Mouse (Mus musculus) liver, postnatal 0 days (tissue): ENCODE measurements around the gene Gm36176. TPM values are rescaled to one million over a fixed set of nuclear protein-coding genes. Genes with fewer than 3 reads are reported as not detected.

Source experiments
- ATAC-seq: fragments of 200-750 bp; cut with Nextera tagmentation; 2 replicates; pipeline ENCODE4 v1.8.0; 2017; ENCODE audit warnings: mild to moderate bottlenecking, moderate library complexity
- DNase-seq: peaks from one replicate; pipeline ENCODE4 v3.0.0-alpha.2; 2016
- H3K27ac ChIP-seq: fragments of 300-500 bp; sonication (generic); 2 replicates; pipeline ENCODE4 v1.5.1; 2014; ENCODE audit warnings: antibody characterized with exemption, moderate library complexity, mild to moderate bottlenecking, low read depth
- H3K27me3 ChIP-seq: fragments of 300-500 bp; sonication (generic); 2 replicates; pipeline ENCODE4 v1.6.1; 2014; ENCODE audit warnings: low read length, control low read depth, mixed read lengths; ENCODE audit not compliant: insufficient read depth
- H3K36me3 ChIP-seq: fragments of 300-500 bp; sonication (generic); replicated peaks from 2 replicates; pipeline ENCODE4 v1.6.1; 2014; ENCODE audit warnings: mild to moderate bottlenecking, control low read depth, low read length, moderate library complexity, mixed read lengths; ENCODE audit not compliant: insufficient read depth
- H3K4me1 ChIP-seq: fragments of 300-500 bp; sonication (generic); 2 replicates; pipeline ENCODE4 v1.6.1; 2014; ENCODE audit warnings: antibody characterized with exemption, mild to moderate bottlenecking, control low read depth; ENCODE audit not compliant: insufficient read depth
- H3K4me2 ChIP-seq: fragments of 300-500 bp; sonication (generic); 2 replicates; pipeline ENCODE4 v1.6.1; 2014; ENCODE audit warnings: low read depth, mild to moderate bottlenecking, low read length, moderate library complexity, mixed read lengths
- H3K4me3 ChIP-seq: fragments of 300-500 bp; sonication (generic); 2 replicates; pipeline ENCODE4 v1.5.1; 2014; ENCODE audit warnings: low read depth, low read length
- H3K9ac ChIP-seq: fragments of 300-500 bp; sonication (generic); replicated peaks from 2 replicates; pipeline ENCODE4 v1.6.1; 2014; ENCODE audit warnings: mild to moderate bottlenecking, moderate library complexity
- H3K9me3 ChIP-seq: fragments of 300-500 bp; sonication (generic); 2 replicates; pipeline ENCODE4 v1.6.1; 2016; ENCODE audit warnings: mild to moderate bottlenecking, control low read depth, low read length, mixed read lengths
- CTCF ChIP-seq: sonication (generic); IDR thresholded peaks from 2 replicates; pipeline ENCODE4 v1.5.1; 2016; ENCODE audit warnings: antibody characterized with exemption, low read depth
- EP300 ChIP-seq: IDR thresholded peaks from 2 replicates; pipeline ENCODE4 v1.6.1; 2016; ENCODE audit warnings: antibody characterized with exemption, low read depth, mild to moderate bottlenecking
- WGBS: fragments of 180-500 bp; shearing (Covaris S2); extraction: QIAGEN DNeasy Blood & Tissue Kit; methylation state at CpG from one replicate; pipeline ENCODE4 v1.1.7; 2014; ENCODE audit not compliant: insufficient replicate concordance; 5-methylcytosine and 5-hydroxymethylcytosine counted together
- polyA plus RNA-seq: library from polyadenylated mRNA; unstranded; fragments of >200 nt; fragmentation: Nextera tagmentation; extraction: Ambion mirVana; gene quantifications from 2 replicates; pipeline ENCODE4 v1.2.1, GENCODE M21; 2015

The Gm36176 gene
- polyA plus RNA-seq, 1 experiment from 2014 or later = not detected

GRCm38 (mm10) chr10:77869651-77870050 is 23.0 kb downstream of the Gm36176 start:
- H3K36me3 ChIP-seq = no peaks in the 10 kb centered on the region
- H3K4me2 ChIP-seq = no peak overlapping the region
- no peak overlapping the region for H3K4me3 ChIP-seq
- H3K27ac ChIP-seq = no peak overlapping the region
- 75% methylated on average over 7 of the region's 7 CpGs for WGBS
- H3K27me3 ChIP-seq = no peaks in the 10 kb centered on the region
- no peaks in the 10 kb centered on the region for H3K4me1 ChIP-seq
- TF ChIP-seq CTCF = no peak
- no peak for TF ChIP-seq EP300
- no peak overlapping the region for H3K9ac ChIP-seq
- ATAC-seq = no peak
- no peaks in the 10 kb centered on the region for H3K9me3 ChIP-seq
- no peak for DNase-seq

GRCm38 (mm10) chr10:77878985-77879384 is 32.4 kb downstream of the Gm36176 start:
- DNase-seq (peak; percentile 30), ATAC-seq (no peak)
- no peak overlapping the region for H3K4me2 ChIP-seq
- no peak overlapping the region for H3K9ac ChIP-seq
- H3K4me1 ChIP-seq = no peaks in the 10 kb centered on the region
- H3K36me3 ChIP-seq = no peaks in the 10 kb centered on the region
- H3K27me3 ChIP-seq = no peaks in the 10 kb centered on the region
- TF ChIP-seq CTCF = peak; percentile 54
- no peak for TF ChIP-seq EP300
- 59% methylated on average over 6 of the region's 6 CpGs for WGBS
- no peak overlapping the region for H3K27ac ChIP-seq
- no peak overlapping the region for H3K4me3 ChIP-seq
- no peaks in the 10 kb centered on the region for H3K9me3 ChIP-seq

GRCm38 (mm10) chr10:77880305-77880704 is 33.7 kb downstream of the Gm36176 start:
- 35% methylated on average over 3 of the region's 3 CpGs for WGBS
- no peak for ATAC-seq
- Histone ChIP-seq H3K9ac (no peak overlapping the region), H3K9me3 (no peaks in the 10 kb centered on the region), H3K4me1 (no peaks in the 10 kb centered on the region), H3K27ac (no peak overlapping the region), H3K4me3 (no peak overlapping the region), H3K36me3 (no peaks in the 10 kb centered on the region), H3K27me3 (no peaks in the 10 kb centered on the region), H3K4me2 (no peak overlapping the region)
- TF ChIP-seq CTCF (peak; percentile 24; the same call in 1 of the 2 replicates), EP300 (no peak)
- no peak for DNase-seq

GRCm38 (mm10) chr10:77882553-77882952 is 36.0 kb downstream of the Gm36176 start:
- Histone ChIP-seq H3K9me3 (no peaks in the 10 kb centered on the region), H3K9ac (no peak overlapping the region), H3K4me2 (no peak overlapping the region), H3K27me3 (no peaks in the 10 kb centered on the region), H3K27ac (no peak overlapping the region), H3K36me3 (no peaks in the 10 kb centered on the region), H3K4me3 (no peak overlapping the region), H3K4me1 (no peaks in the 10 kb centered on the region)
- ATAC-seq = no peak
- DNase-seq = no peak
- TF ChIP-seq CTCF (peak; percentile 36), EP300 (no peak)
- 74% methylated on average over 5 of the region's 5 CpGs for WGBS

- no peak for ATAC-seq
- no peak overlapping the region for H3K27ac ChIP-seq
- H3K36me3 ChIP-seq = no peaks in the 10 kb centered on the region
- H3K9ac ChIP-seq = no peak overlapping the region
- H3K4me2 ChIP-seq = no peak overlapping the region
- TF ChIP-seq CTCF = peak; percentile 37
- no peak for TF ChIP-seq EP300
- no peaks in the 10 kb centered on the region for H3K4me1 ChIP-seq
- H3K9me3 ChIP-seq = no peaks in the 10 kb centered on the region
- 45% methylated on average over 12 of the region's 12 CpGs for WGBS
- H3K27me3 ChIP-seq = no peaks in the 10 kb centered on the region
- H3K4me3 ChIP-seq = no peak overlapping the region
- DNase-seq = no peak
Observed at GRCm38 (mm10) chr10:77886007-77886747, 39.6 kb downstream of the Gm36176 start.

- Histone ChIP-seq H3K36me3 (no peaks in the 10 kb centered on the region), H3K4me1 (peaks cover 3% of the 10 kb centered on the region; the same call in 1 of the 2 replicates), H3K4me3 (no peak overlapping the region), H3K27me3 (no peaks in the 10 kb centered on the region), H3K4me2 (no peak overlapping the region), H3K27ac (no peak overlapping the region), H3K9me3 (no peaks in the 10 kb centered on the region), H3K9ac (no peak overlapping the region)
- 78% methylated on average over 8 of the region's 8 CpGs for WGBS
- DNase-seq (no peak), ATAC-seq (no peak)
- TF ChIP-seq EP300 = no peak
- no peak for TF ChIP-seq CTCF
Observed at GRCm38 (mm10) chr10:77890987-77891565, 44.5 kb downstream of the Gm36176 start.
